Mouse (Mus musculus) liver, embryonic 14.5 days (tissue): ENCODE measurements at regions not wholly inside any gene's neighbourhood (a gene's known extent, or its start where the extent isn't known, plus 50 kb on each side); places are given as distances from the start of the nearest gene placed in this dataset.

Source experiments
- CTCF ChIP-seq: IDR thresholded peaks from 2 replicates; pipeline ENCODE4 v1.5.1; 2016; ENCODE audit warnings: antibody characterized with exemption, low read depth, control low read depth
- EP300 ChIP-seq: IDR thresholded peaks from 2 replicates; pipeline ENCODE4 v1.6.1; 2016; ENCODE audit warnings: antibody characterized with exemption, low read depth

DNA sequence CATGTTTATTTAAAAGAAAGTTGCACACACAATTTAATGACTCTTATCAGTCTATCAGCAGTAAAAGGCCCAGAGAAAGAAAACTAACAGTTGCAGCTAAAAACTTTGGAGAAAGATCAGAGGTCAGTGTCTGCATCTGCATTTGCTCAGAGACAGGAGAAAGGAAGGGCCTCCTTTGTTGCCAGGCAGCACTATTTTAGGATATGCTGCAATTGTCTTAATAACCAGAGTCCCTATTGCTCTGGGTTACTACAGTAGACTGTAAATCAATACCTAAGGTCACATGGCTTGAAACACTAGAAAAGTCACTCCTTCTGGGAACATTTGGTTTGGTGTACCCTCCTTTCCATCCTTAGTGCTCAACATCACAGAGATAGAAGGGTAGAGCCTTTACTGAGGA lies 175.7 kb downstream of the Hdgfl1 start:
- no peak for TF ChIP-seq CTCF
- no peak for TF ChIP-seq EP300
